Mouse (Mus musculus): ENCODE data around the gene Rexo1.

Gene Rexo1

GRCm38 (mm10) chr10:80584642-80585552 is 23.5 kb upstream of the Rexo1 start:
- DNase-seq (ENCODE audit: low read depth), result no peak

GRCm38 (mm10) chr10:80584045-80584488 is 22.7 kb upstream of the Rexo1 start:
- no peak for DNase-seq (ENCODE audit: low read depth)

- DNase-seq (ENCODE audit: low read depth), result no peak
These were observed 21.7 kb upstream of the Rexo1 start for GRCm38 (mm10) chr10:80583047-80583446.

GRCm38 (mm10) chr10:80578911-80579310 is 17.6 kb upstream of the Rexo1 start:
- peak; percentile 90 for DNase-seq (ENCODE audit: low read depth)

GRCm38 (mm10) chr10:80578131-80578750 is 16.9 kb upstream of the Rexo1 start:
- DNase-seq (ENCODE audit: low read depth), result peak; percentile 95

- peak; percentile 99 for DNase-seq (ENCODE audit: low read depth)
These were observed 16.1 kb upstream of the Rexo1 start, which contains the start of gene Klf16 for GRCm38 (mm10) chr10:80577195-80578130. Gene Klf16 (minus strand): TSS chr10:80577321.

- DNase-seq (ENCODE audit: low read depth), result peak; percentile 82
These were observed 15.2 kb upstream of the Rexo1 start for GRCm38 (mm10) chr10:80576351-80577194.

GRCm38 (mm10) chr10:80575925-80576324 is 14.6 kb upstream of the Rexo1 start:
- DNase-seq (ENCODE audit: low read depth), result no peak

- no peak for DNase-seq (ENCODE audit: low read depth)
These were observed 13.5 kb upstream of the Rexo1 start for GRCm38 (mm10) chr10:80574896-80575295.

GRCm38 (mm10) chr10:80573944-80574343 is 12.6 kb upstream of the Rexo1 start:
- no peak for DNase-seq (ENCODE audit: low read depth)

- DNase-seq (ENCODE audit: low read depth), result no peak
These were observed 11.1 kb upstream of the Rexo1 start for GRCm38 (mm10) chr10:80572477-80572876.

- no peak for DNase-seq (ENCODE audit: low read depth)
These were observed 9.8 kb upstream of the Rexo1 start for GRCm38 (mm10) chr10:80570871-80571836.

GRCm38 (mm10) chr10:80570419-80570818 is 9.1 kb upstream of the Rexo1 start:
- no peak for DNase-seq (ENCODE audit: low read depth)

- DNase-seq (ENCODE audit: low read depth), result peak; percentile 40
These were observed 8.3 kb upstream of the Rexo1 start for GRCm38 (mm10) chr10:80569664-80570066.

- DNase-seq (ENCODE audit: low read depth), result no peak
These were observed 7.5 kb upstream of the Rexo1 start for GRCm38 (mm10) chr10:80568876-80569275.

GRCm38 (mm10) chr10:80566375-80567092 is 5.2 kb upstream of the Rexo1 start:
- DNase-seq (ENCODE audit: low read depth), result peak; percentile 90

- DNase-seq (ENCODE audit: low read depth), result no peak
These were observed 739 bp downstream of the Rexo1 start for GRCm38 (mm10) chr10:80560621-80561020.

- no peak for DNase-seq (ENCODE audit: low read depth)
These were observed 1.9 kb downstream of the Rexo1 start for GRCm38 (mm10) chr10:80559431-80559830.

- DNase-seq (ENCODE audit: low read depth), result peak; percentile 80
These were observed 3.9 kb downstream of the Rexo1 start for GRCm38 (mm10) chr10:80557346-80557965.

Measured in NIH3T3 (cell line).